Mouse (Mus musculus) liver, postnatal 0 days (tissue): ENCODE measurements around the gene Prss35.

ENCODE experiments used
- CTCF ChIP-seq: sonication (generic); IDR thresholded peaks from 2 replicates; pipeline ENCODE4 v1.5.1; 2016; ENCODE audit warnings: antibody characterized with exemption, low read depth
- EP300 ChIP-seq: IDR thresholded peaks from 2 replicates; pipeline ENCODE4 v1.6.1; 2016; ENCODE audit warnings: antibody characterized with exemption, low read depth, mild to moderate bottlenecking

DNA sequence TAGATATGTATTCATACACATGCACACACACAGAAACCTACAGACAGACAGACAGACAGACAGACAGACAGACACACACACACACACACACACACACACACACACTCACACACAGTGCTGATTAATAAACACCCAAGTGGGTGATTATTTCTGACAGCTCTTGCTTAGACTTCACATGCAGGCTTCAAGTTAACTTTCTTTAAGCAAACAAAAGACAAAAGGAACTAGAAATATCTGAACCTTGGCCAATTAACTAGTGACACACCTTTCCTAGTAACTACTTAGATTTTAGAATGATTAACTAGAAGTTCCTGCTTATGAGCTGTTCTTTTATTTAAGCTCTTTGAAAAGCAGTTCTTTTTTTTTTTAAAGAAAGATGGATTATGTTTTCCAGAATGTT is 9.1 kb upstream of the Prss35 start:
- TF ChIP-seq CTCF (no peak), EP300 (no peak)
